In genomic region chr1:79823951-79824633, GRCm38 (mm10) we compare ENCODE assay signal across 8 mouse cellular contexts. TPM values are rescaled to one million over a fixed set of nuclear protein-coding genes. Genes with fewer than 3 reads are reported as not detected.
DNase-seq lines count a peak whose midpoint lies in the region; ATAC-seq and TF ChIP-seq lines count a peak whose summit lies in the region.

No protein-coding gene starts in this region.

- no peaks in the 10 kb centered on the region for H3K9me3 ChIP-seq in heart, embryonic 14.5 days (ENCODE audit: control insufficient read depth, low read length)
- H3K9me3 ChIP-seq in kidney, postnatal 0 days (replicated peaks; ENCODE audit: low read length) = no peaks in the 10 kb centered on the region

- peak overlapping the region in 1 of 2 experiments; percentile 4; a peak in 1 of 4 replicates for H3K27ac ChIP-seq in heart, embryonic 14.5 days (replicated peaks in 1 of 2; ENCODE audit: control insufficient read depth in 1 of 2, insufficient read depth in 1 of 2, low read depth in 2 of 2, low read length in 2 of 2)
- H3K27ac ChIP-seq in testis, adult 2 months (ENCODE audit: control insufficient read depth, insufficient read depth, low read depth, low read length) = peak overlapping the region; percentile 49; the same call in 1 of the 2 replicates
- peak overlapping the region; percentile 79 for H3K27ac ChIP-seq in kidney, postnatal 0 days

- peaks cover 6% of the 10 kb centered on the region; the same call in 1 of the 2 replicates for H3K36me3 ChIP-seq in heart, embryonic 14.5 days (ENCODE audit: control insufficient read depth, insufficient read depth, low read length)
- no peaks in the 10 kb centered on the region for H3K36me3 ChIP-seq in testis, adult 2 months (ENCODE audit: control insufficient read depth, insufficient read depth, low read length)
- H3K36me3 ChIP-seq in kidney, postnatal 0 days (ENCODE audit: insufficient read depth, low read length) = no peaks in the 10 kb centered on the region

- no peaks in the 10 kb centered on the region for H3K27me3 ChIP-seq in heart, embryonic 14.5 days (ENCODE audit: control insufficient read depth, insufficient read depth, low read length)
- no peaks in the 10 kb centered on the region for H3K27me3 ChIP-seq in testis, adult 2 months (ENCODE audit: control insufficient read depth, insufficient read depth, low read length)
- H3K27me3 ChIP-seq in kidney, postnatal 0 days (ENCODE audit: insufficient read depth, low read length) = no peaks in the 10 kb centered on the region

- WGBS in heart, embryonic 14.5 days = 74% methylated on average over 14 of the region's 14 CpGs
- 38% methylated on average over 14 of the region's 14 CpGs for WGBS in kidney, postnatal 0 days

- peak overlapping the region; percentile 38 for H3K4me2 ChIP-seq in heart, embryonic 14.5 days (ENCODE audit: low read length)
- H3K4me2 ChIP-seq in kidney, postnatal 0 days (ENCODE audit: low read length) = peak overlapping the region; percentile 44

- no peak for DNase-seq in heart, adult 11 months
- no peak for DNase-seq in testis, postnatal 14 days (ENCODE audit: low spot score)
- DNase-seq in kidney, postnatal 0 days (ENCODE audit: low spot score) = peak; percentile 53
- DNase-seq in urinary bladder, postnatal 10 days (ENCODE audit: low spot score) = no peak
- no peak for DNase-seq in spleen, adult 18-20 months
- no peak for DNase-seq in layer of hippocampus, adult 11-12 months (ENCODE audit: low spot score)

- no peak for TF ChIP-seq CTCF in testis, adult 2 months (IDR thresholded peaks at IDR 0.05; ENCODE audit: control insufficient read depth, insufficient read depth, insufficient replicate concordance, low read depth, low read length)
- no peak for TF ChIP-seq CTCF in kidney, postnatal 0 days (IDR thresholded peaks at IDR 0.05; ENCODE audit: low read depth)

- TF ChIP-seq POLR2A in testis, adult 2 months (IDR thresholded peaks at IDR 0.05; ENCODE audit: control insufficient read depth, low read depth, low read length) = no peak

- ATAC-seq in heart, embryonic 14.5 days (ENCODE audit: insufficient number of reproducible peaks, insufficient read depth, low FRiP score, low read depth) = no peak
- no peak for ATAC-seq in kidney, postnatal 0 days (replicated peaks; ENCODE audit: low FRiP score, low read depth)

- 0 out of 2 replicates have a peak overlapping the region, but pooled peaks have one; percentile 16 for H3K9ac ChIP-seq in heart, embryonic 14.5 days (ENCODE audit: low read length)
- no peak overlapping the region for H3K9ac ChIP-seq in kidney, postnatal 0 days (ENCODE audit: low read depth, low read length)

- H3K4me3 ChIP-seq in heart, embryonic 14.5 days (ENCODE audit: control insufficient read depth in 1 of 2, insufficient read depth in 1 of 2, low read depth in 1 of 2, low read length in 2 of 2) = no peak overlapping the region
- H3K4me3 ChIP-seq in testis, adult 2 months (ENCODE audit: control insufficient read depth, low read depth, low read length) = peak overlapping the region; percentile 17; the same call in 1 of the 2 replicates
- H3K4me3 ChIP-seq in kidney, postnatal 0 days (replicated peaks; ENCODE audit: low read depth, low read length) = 0 out of 2 replicates have a peak overlapping the region, but pooled peaks have one; percentile 12

- H3K4me1 ChIP-seq in heart, embryonic 14.5 days (ENCODE audit: control insufficient read depth in 2 of 2, insufficient read depth in 2 of 2, low read length in 2 of 2) = peaks cover 15 to 19% of the 10 kb centered on the region in 2 experiments
- no peaks in the 10 kb centered on the region for H3K4me1 ChIP-seq in testis, adult 2 months (ENCODE audit: control insufficient read depth, insufficient read depth, low read length)
- H3K4me1 ChIP-seq in kidney, postnatal 0 days (replicated peaks; ENCODE audit: insufficient read depth, low read length) = peaks cover 4% of the 10 kb centered on the region; the same call in 1 of the 2 replicates

RNA-seq across cellular contexts. Expression of gene Serpine2, which starts 36.9 kb away (rescaled TPM):
- polyA plus RNA-seq in heart, embryonic 14.5 days (2014; fragmentation: Nextera tagmentation; extraction: Ambion mirVana) = 128 and 156 TPM in 2 replicates
- 1.7 and 8.9 TPM in 2 replicates for polyA plus RNA-seq in testis, adult 2 months (2012; rRNA removed)
- 203 and 222 TPM in 2 replicates for polyA plus RNA-seq in kidney, postnatal 0 days (2015; fragmentation: Nextera tagmentation; extraction: Ambion mirVana)

RNA-seq across cellular contexts. Expression of gene Wdfy1, which starts 48.1 kb away (rescaled TPM):
- polyA plus RNA-seq in heart, embryonic 14.5 days (2014; fragmentation: Nextera tagmentation; extraction: Ambion mirVana) = 28.5 and 33.7 TPM in 2 replicates
- 384 and 400 TPM in 2 replicates for polyA plus RNA-seq in testis, adult 2 months (2012; rRNA removed)
- 48.4 and 49.2 TPM in 2 replicates for polyA plus RNA-seq in kidney, postnatal 0 days (2015; fragmentation: Nextera tagmentation; extraction: Ambion mirVana)

RNA-seq across cellular contexts. Expression of gene Mrpl44, which starts 48.3 kb away (rescaled TPM):
- 43.1 and 45.6 TPM in 2 replicates for polyA plus RNA-seq in heart, embryonic 14.5 days (2014; fragmentation: Nextera tagmentation; extraction: Ambion mirVana)
- polyA plus RNA-seq in testis, adult 2 months (2012; rRNA removed) = 5.0 and 5.3 TPM in 2 replicates
- polyA plus RNA-seq in kidney, postnatal 0 days (2015; fragmentation: Nextera tagmentation; extraction: Ambion mirVana) = 63.7 and 63.8 TPM in 2 replicates

Comparison
In these comparisons a context has a peak if more than half of its experiments do, and no peak if none do; other contexts are left out.
1. H3K4me3 ChIP-seq: peak in testis, adult 2 months (single experiment) and kidney, postnatal 0 days (single experiment); none in heart, embryonic 14.5 days (0 of 2).
2. RNA of gene Serpine2, which starts 36.9 kb away (polyA plus RNA-seq): 203 to 222 TPM in kidney, postnatal 0 days and 128 to 156 TPM in heart, embryonic 14.5 days; 1.7 to 8.9 TPM in testis, adult 2 months; every median in the first group is over 10 times any median in the second.